Mouse (Mus musculus): ENCODE data around the gene Ear14.

Gene Ear14

DNA sequence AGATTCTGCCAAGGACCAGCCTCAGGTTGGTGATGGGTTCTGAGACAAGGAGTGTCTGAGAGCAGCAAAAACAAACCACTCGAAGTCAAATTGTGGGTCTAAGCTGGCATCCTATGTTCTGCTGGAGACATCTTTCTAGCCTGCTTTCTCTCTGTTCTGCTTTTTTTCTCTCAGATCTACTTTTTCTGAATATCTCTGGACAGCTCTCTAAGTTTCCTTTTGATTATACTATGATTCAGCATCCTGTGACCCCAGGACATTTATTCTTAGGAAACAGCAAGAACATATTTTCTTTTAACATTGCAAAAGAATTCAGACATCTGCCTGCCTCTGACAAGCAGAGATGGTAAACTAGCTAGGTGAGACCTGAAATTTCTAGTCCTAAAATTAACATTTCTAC, 50.4 kb downstream of the Ear14 start:
- DNase-seq: no peak

All from spleen, adult 18-20 months (tissue).